Mouse (Mus musculus): ENCODE measurements at regions not wholly inside any gene's neighbourhood (a gene's known extent, or its start where the extent isn't known, plus 50 kb on each side); places are given as distances from the start of the nearest gene placed in this dataset.

GRCm38 (mm10) chr1:164511628-164512385, 53.7 kb upstream of the Atp1b1 start:
- Histone ChIP-seq H3K9me3 (ENCODE audit: low read length) (no peaks in the 10 kb centered on the region), H3K4me2 (ENCODE audit: low read depth, low read length) (no peak overlapping the region), H3K9ac (replicated peaks) (no peak overlapping the region), H3K27ac (ENCODE audit: low read depth) (no peak overlapping the region), H3K4me3 (ENCODE audit: low read depth, low read length) (no peak overlapping the region), H3K4me1 (ENCODE audit: insufficient read depth) (no peaks in the 10 kb centered on the region), H3K27me3 (ENCODE audit: insufficient read depth, low read length) (no peaks in the 10 kb centered on the region), H3K36me3 (replicated peaks; ENCODE audit: insufficient read depth, low read length) (no peaks in the 10 kb centered on the region)
- 65% methylated on average over 7 of the region's 7 CpGs for WGBS (ENCODE audit: insufficient replicate concordance)
- DNase-seq (no peak), ATAC-seq (no peak)
- TF ChIP-seq CTCF (IDR thresholded peaks at IDR 0.05; ENCODE audit: low read depth) (no peak), EP300 (IDR thresholded peaks at IDR 0.05; ENCODE audit: low read depth) (no peak)

GRCm38 (mm10) chr1:164509226-164509625, 51.1 kb upstream of the Atp1b1 start:
- no peaks in the 10 kb centered on the region for H3K36me3 ChIP-seq (replicated peaks; ENCODE audit: insufficient read depth, low read length)
- no peak overlapping the region for H3K9ac ChIP-seq (replicated peaks)
- DNase-seq, result no peak
- H3K27ac ChIP-seq (ENCODE audit: low read depth), result no peak overlapping the region
- no peaks in the 10 kb centered on the region for H3K27me3 ChIP-seq (ENCODE audit: insufficient read depth, low read length)
- H3K9me3 ChIP-seq (ENCODE audit: low read length), result no peaks in the 10 kb centered on the region
- no peak overlapping the region for H3K4me2 ChIP-seq (ENCODE audit: low read depth, low read length)
- ATAC-seq, result no peak
- no peaks in the 10 kb centered on the region for H3K4me1 ChIP-seq (ENCODE audit: insufficient read depth)
- no peak for TF ChIP-seq CTCF (IDR thresholded peaks at IDR 0.05; ENCODE audit: low read depth)
- no peak for TF ChIP-seq EP300 (IDR thresholded peaks at IDR 0.05; ENCODE audit: low read depth)
- WGBS (ENCODE audit: insufficient replicate concordance), result 73% methylated on average over 1 of the region's 1 CpGs
- H3K4me3 ChIP-seq (ENCODE audit: low read depth, low read length), result no peak overlapping the region

- WGBS (ENCODE audit: insufficient replicate concordance), result 65% methylated on average over 8 of the region's 8 CpGs
- Histone ChIP-seq H3K9me3 (ENCODE audit: low read length) (no peaks in the 10 kb centered on the region), H3K4me3 (ENCODE audit: low read depth, low read length) (no peak overlapping the region), H3K27me3 (ENCODE audit: insufficient read depth, low read length) (no peaks in the 10 kb centered on the region), H3K27ac (ENCODE audit: low read depth) (no peak overlapping the region), H3K9ac (replicated peaks) (no peak overlapping the region), H3K4me2 (ENCODE audit: low read depth, low read length) (no peak overlapping the region), H3K36me3 (replicated peaks; ENCODE audit: insufficient read depth, low read length) (no peaks in the 10 kb centered on the region), H3K4me1 (ENCODE audit: insufficient read depth) (no peaks in the 10 kb centered on the region)
- DNase-seq, result no peak
- TF ChIP-seq EP300 (IDR thresholded peaks at IDR 0.05; ENCODE audit: low read depth) (no peak), CTCF (IDR thresholded peaks at IDR 0.05; ENCODE audit: low read depth) (no peak)
- ATAC-seq, result no peak
Observed at GRCm38 (mm10) chr1:164508556-164508955, 50.4 kb upstream of the Atp1b1 start.

- Histone ChIP-seq H3K27ac (ENCODE audit: low read depth) (no peak overlapping the region), H3K9ac (replicated peaks) (no peak overlapping the region), H3K27me3 (ENCODE audit: insufficient read depth, low read length) (no peaks in the 10 kb centered on the region), H3K36me3 (replicated peaks; ENCODE audit: insufficient read depth, low read length) (no peaks in the 10 kb centered on the region), H3K4me1 (ENCODE audit: insufficient read depth) (no peaks in the 10 kb centered on the region), H3K4me2 (ENCODE audit: low read depth, low read length) (no peak overlapping the region), H3K4me3 (ENCODE audit: low read depth, low read length) (no peak overlapping the region), H3K9me3 (ENCODE audit: low read length) (no peaks in the 10 kb centered on the region)
- WGBS (ENCODE audit: insufficient replicate concordance), result 78% methylated on average over 5 of the region's 5 CpGs
- DNase-seq (no peak), ATAC-seq (no peak)
- TF ChIP-seq EP300 (IDR thresholded peaks at IDR 0.05; ENCODE audit: low read depth), result no peak
- no peak for TF ChIP-seq CTCF (IDR thresholded peaks at IDR 0.05; ENCODE audit: low read depth)
Observed at GRCm38 (mm10) chr1:164508106-164508505, 50.0 kb upstream of the Atp1b1 start.
